Mouse (Mus musculus) megakaryocyte, embryonic 14.5 days (primary cell): ENCODE data around the gene Hspe1.

Experiments
- FLI1 ChIP-seq: IDR thresholded peaks from 2 replicates; pipeline ENCODE4 v1.6.1; 2012; ENCODE audit warnings: low read length, inconsistent platforms, mixed read lengths
- GATA1 ChIP-seq: IDR thresholded peaks from 3 replicates; pipeline ENCODE4 v1.6.1; 2012; ENCODE audit warnings: mixed read lengths, low read length, inconsistent platforms, borderline replicate concordance

DNA sequence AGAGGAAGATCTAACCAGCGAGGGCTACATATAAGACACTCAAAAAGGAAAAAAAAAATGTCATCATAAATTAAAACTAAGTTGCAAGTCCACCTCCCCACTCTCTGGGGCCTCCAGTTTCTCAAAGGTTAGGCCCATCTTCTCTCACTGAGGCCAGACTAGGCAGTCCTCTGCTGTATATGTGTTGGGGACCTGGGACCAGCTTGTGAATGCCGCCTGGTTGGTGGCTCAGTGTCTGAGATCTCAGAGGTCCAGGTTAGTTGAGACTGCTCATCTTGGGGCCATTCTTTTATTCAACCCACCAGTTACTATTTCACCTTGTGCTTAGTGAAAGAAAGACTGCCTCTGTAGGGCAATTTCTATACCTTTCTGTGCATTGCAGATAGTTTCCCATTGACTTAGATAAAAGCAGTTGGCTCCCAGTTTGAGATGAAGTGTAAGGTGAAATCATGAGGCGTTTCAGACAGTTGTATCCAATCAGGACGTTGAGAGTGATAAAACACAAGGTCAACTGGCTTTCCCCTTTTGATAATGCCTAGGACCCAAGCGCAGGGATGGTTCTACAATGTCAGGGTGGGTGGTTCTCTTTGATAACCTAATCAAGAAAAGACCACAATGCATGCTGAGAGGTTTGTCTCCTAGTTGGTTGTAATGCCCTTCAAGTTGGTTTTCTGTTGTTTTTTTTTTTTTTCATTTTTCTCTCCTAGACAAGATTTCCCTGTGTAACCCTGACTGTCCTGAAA is 12.1 kb upstream of the Hspe1 start:
- TF ChIP-seq GATA1, result no peak
- no peak for TF ChIP-seq FLI1
